Comparison of ENCODE assay signal across 10 mouse cellular contexts in the genomic region with DNA sequence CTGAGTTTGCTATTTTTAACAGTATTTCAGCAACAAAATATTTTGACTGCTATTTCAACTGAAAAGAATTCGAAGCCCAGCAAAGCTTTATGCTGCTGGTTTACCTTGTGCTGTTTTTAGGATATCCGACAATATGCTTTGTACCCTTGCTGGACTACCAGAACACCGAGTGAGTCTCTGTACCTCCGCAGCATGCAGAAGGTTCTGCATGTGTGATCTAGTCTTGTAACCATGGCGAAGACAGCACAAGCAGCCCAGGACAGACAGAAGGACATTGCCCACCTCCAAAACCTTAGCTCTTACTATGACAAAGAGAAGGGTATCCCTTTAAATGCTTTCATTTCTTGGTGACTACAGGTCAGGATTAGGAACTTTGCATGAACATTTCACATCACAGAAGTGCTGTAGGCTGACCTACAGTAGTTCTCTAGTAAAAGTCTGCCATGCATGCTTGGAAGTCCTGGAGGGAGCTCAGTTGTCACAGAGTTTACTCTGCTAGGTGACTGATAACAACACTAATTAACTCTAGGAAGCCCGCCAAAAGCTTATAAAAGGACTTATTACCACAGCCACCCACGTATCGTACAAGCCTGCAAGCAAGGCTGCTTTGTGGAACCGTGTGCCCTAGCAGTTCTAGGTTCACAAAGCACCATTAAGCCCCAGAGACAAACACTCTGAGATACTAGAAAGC. TPM values are rescaled to one million over a fixed set of nuclear protein-coding genes. Genes with fewer than 3 reads are reported as not detected.
DNase-seq lines count a peak whose midpoint lies in the region; ATAC-seq lines count a peak whose summit lies in the region.
"Had no signal": no experiment of that assay in that cellular context is flagged by ENCODE, and none has a peak within 500 bp of the region (broad histone marks: within the 10 kb centered on the region; RNA-seq: fewer than 3 reads in every experiment).

No protein-coding gene starts in this region.

- no peaks in the 10 kb centered on the region for H3K27me3 ChIP-seq in liver, embryonic 11.5 days (replicated peaks; ENCODE audit: control insufficient read depth, insufficient read depth, low read length)
- no peaks in the 10 kb centered on the region for H3K27me3 ChIP-seq in heart, embryonic 16.5 days (ENCODE audit: control insufficient read depth, insufficient read depth, low read length)
- H3K27me3 ChIP-seq in midbrain, embryonic 15.5 days (replicated peaks), result no peaks in the 10 kb centered on the region
- H3K27me3 ChIP-seq: embryonic facial prominence, embryonic 15.5 days had no signal

- H3K4me3 ChIP-seq in liver, embryonic 11.5 days (ENCODE audit: low read depth, low read length), result peak overlapping the region; percentile 24
- H3K4me3 ChIP-seq in heart, embryonic 16.5 days (ENCODE audit: low read length), result peak overlapping the region; percentile 29
- H3K4me3 ChIP-seq in macrophage (ENCODE audit: inconsistent target), result peak overlapping the region; percentile 48
- no peak overlapping the region for H3K4me3 ChIP-seq in midbrain, embryonic 15.5 days
- H3K4me3 ChIP-seq: embryonic facial prominence, embryonic 15.5 days had no signal

- 68% methylated on average over 9 of the region's 9 CpGs for WGBS in liver, embryonic 11.5 days
- WGBS in heart, embryonic 16.5 days, result 46% methylated on average over 9 of the region's 9 CpGs
- WGBS in macrophage (ENCODE audit: missing documents), result 79% methylated on average over 9 of the region's 9 CpGs
- 79% methylated on average over 9 of the region's 9 CpGs for WGBS in midbrain, embryonic 15.5 days

- no peaks in the 10 kb centered on the region for H3K9me3 ChIP-seq in liver, embryonic 11.5 days (ENCODE audit: control insufficient read depth, low read length)
- H3K9me3 ChIP-seq in heart, embryonic 16.5 days (replicated peaks; ENCODE audit: control insufficient read depth, low read length), result no peaks in the 10 kb centered on the region
- no peaks in the 10 kb centered on the region for H3K9me3 ChIP-seq in midbrain, embryonic 15.5 days
- H3K9me3 ChIP-seq: embryonic facial prominence, embryonic 15.5 days had no signal

- intact Hi-C loops in left cerebral cortex, postnatal 25 days (cut with DNase I), result no loop called here

- H3K9ac ChIP-seq in liver, embryonic 11.5 days (ENCODE audit: low read depth, low read length), result peak overlapping the region; percentile 25; the same call in 1 of the 2 replicates
- H3K9ac ChIP-seq in heart, embryonic 16.5 days (ENCODE audit: low read length), result peak overlapping the region; percentile 30
- H3K9ac ChIP-seq in midbrain, embryonic 15.5 days, result no peak overlapping the region
- H3K9ac ChIP-seq: embryonic facial prominence, embryonic 15.5 days had no signal

- H3K36me3 ChIP-seq in liver, embryonic 11.5 days (ENCODE audit: control insufficient read depth, insufficient read depth, low read length), result no peaks in the 10 kb centered on the region
- H3K36me3 ChIP-seq in heart, embryonic 16.5 days (ENCODE audit: control insufficient read depth, insufficient read depth), result no peaks in the 10 kb centered on the region
- no peaks in the 10 kb centered on the region for H3K36me3 ChIP-seq in macrophage (ENCODE audit: inconsistent target)
- H3K36me3 ChIP-seq in midbrain, embryonic 15.5 days (replicated peaks), result no peaks in the 10 kb centered on the region
- H3K36me3 ChIP-seq: embryonic facial prominence, embryonic 15.5 days had no signal

- peak; percentile 37; the same call in 1 of the 2 replicates for ATAC-seq in liver, embryonic 11.5 days (replicated peaks; ENCODE audit: low FRiP score)
- peak; percentile 39; the same call in 1 of the 2 replicates for ATAC-seq in heart, embryonic 16.5 days (replicated peaks; ENCODE audit: extremely low read depth, insufficient read depth, low FRiP score)
- no peak for ATAC-seq in midbrain, embryonic 15.5 days (replicated peaks)

- DNase-seq in liver, embryonic 11.5 days (ENCODE audit: low spot score), result no peak
- DNase-seq in liver (no peak), adipocyte (ENCODE audit: low spot score) (no peak)
- DNase-seq in brain, adult 2 months (ENCODE audit: low read depth, low spot score), result peak; percentile 59
- DNase-seq in left cerebral cortex, postnatal 25 days (ENCODE audit: low spot score in 2 of 2), result no peak

- no peak overlapping the region for H3K27ac ChIP-seq in liver, embryonic 11.5 days (ENCODE audit: low read depth, low read length)
- H3K27ac ChIP-seq in heart, embryonic 16.5 days (ENCODE audit: low read length), result peak overlapping the region; percentile 75
- H3K27ac ChIP-seq in macrophage, result peak overlapping the region; percentile 80
- no peak overlapping the region for H3K27ac ChIP-seq in midbrain, embryonic 15.5 days
- H3K27ac ChIP-seq: embryonic facial prominence, embryonic 15.5 days had no signal

- H3K79me2 ChIP-seq in macrophage (ENCODE audit: inconsistent target), result peaks cover 75% of the 10 kb centered on the region

- H3K4me1 ChIP-seq in liver, embryonic 11.5 days (replicated peaks; ENCODE audit: control insufficient read depth, insufficient read depth, low read length), result peaks cover 38% of the 10 kb centered on the region
- H3K4me1 ChIP-seq in heart, embryonic 16.5 days (ENCODE audit: control insufficient read depth, insufficient read depth, low read length), result peaks cover 38% of the 10 kb centered on the region
- H3K4me1 ChIP-seq in midbrain, embryonic 15.5 days, result peaks cover 5% of the 10 kb centered on the region; the same call in 1 of the 2 replicates
- H3K4me1 ChIP-seq: embryonic facial prominence, embryonic 15.5 days had no signal

- peak overlapping the region; percentile 15 for H3K4me2 ChIP-seq in liver, embryonic 11.5 days
- peak overlapping the region; percentile 41 for H3K4me2 ChIP-seq in heart, embryonic 16.5 days (ENCODE audit: low read depth, low read length)
- no peak overlapping the region for H3K4me2 ChIP-seq in midbrain, embryonic 15.5 days
- H3K4me2 ChIP-seq: embryonic facial prominence, embryonic 15.5 days had no signal

RNA-seq across cellular contexts. Expression of gene Gpr183, which starts 1.6 kb away (rescaled TPM):
- 3.2 and 3.9 TPM in 2 replicates for polyA plus RNA-seq in liver, embryonic 11.5 days (2014; fragmentation: Nextera tagmentation; extraction: Ambion mirVana)
- polyA plus RNA-seq in heart, embryonic 16.5 days (2015; fragmentation: Nextera tagmentation; extraction: Ambion mirVana), result 2.4 and 3.6 TPM in 2 replicates
- total RNA-seq in macrophage (2018; cell fraction: chromatin; rRNA removed), result 1 to 10 TPM in 13 of 26 experiments, under 1 TPM in 10, not detected in 3; 0.39 to 6.8 (median 1.9) TPM
- total RNA-seq in macrophage (2018; cell fraction: cytosol; rRNA removed), result 10 to 100 TPM in 1 of 26 experiments, 1 to 10 TPM in 19, under 1 TPM in 6; 0.40 to 10.8 (median 3.0) TPM
- 10 to 100 TPM in 1 of 26 experiments, 1 to 10 TPM in 19, under 1 TPM in 6; 0.17 to 27.4 (median 2.0) TPM for total RNA-seq in macrophage (2018; cell fraction: nucleus; rRNA removed)
- 2.6 to 26.1 TPM (median 8.0 TPM) in 3 replicates for polyA plus RNA-seq in macrophage (2018)
- total RNA-seq in left cerebral cortex, postnatal 25 days (2021), result 1 to 10 TPM in 1 of 2 experiments, under 1 TPM in 1; 0.96 to 1.7 TPM
- 1.0 and 1.1 TPM in 2 replicates for polyA plus RNA-seq in midbrain, embryonic 15.5 days (2015; fragmentation: Nextera tagmentation; extraction: Ambion mirVana)

RNA-seq across cellular contexts. Expression of gene Gpr18, which starts 47.8 kb away (rescaled TPM):
- polyA plus RNA-seq in liver, embryonic 11.5 days (2014; fragmentation: Nextera tagmentation; extraction: Ambion mirVana), result not detected in 2 replicates
- polyA plus RNA-seq in heart, embryonic 16.5 days (2015; fragmentation: Nextera tagmentation; extraction: Ambion mirVana), result 0.22 and 1.00 TPM in 2 replicates
- total RNA-seq in macrophage (2018; cell fraction: chromatin; rRNA removed), result 1 to 10 TPM in 6 of 26 experiments, under 1 TPM in 8, not detected in 12; 0.33 to 5.1 (median 0.94) TPM
- 10 to 100 TPM in 1 of 26 experiments, 1 to 10 TPM in 14, under 1 TPM in 11; 0.12 to 14.1 (median 2.8) TPM for total RNA-seq in macrophage (2018; cell fraction: cytosol; rRNA removed)
- 10 to 100 TPM in 1 of 26 experiments, 1 to 10 TPM in 14, under 1 TPM in 1, not detected in 10; 0.44 to 13.9 (median 3.5) TPM for total RNA-seq in macrophage (2018; cell fraction: nucleus; rRNA removed)
- polyA plus RNA-seq in macrophage (2018), result 0.20 to 0.28 TPM (median 0.22 TPM) in 3 replicates
- not detected for total RNA-seq in left cerebral cortex, postnatal 25 days (2021)
- 0.18 TPM in 1 of 2 replicates, not detected in the other for polyA plus RNA-seq in midbrain, embryonic 15.5 days (2015; fragmentation: Nextera tagmentation; extraction: Ambion mirVana)
- total RNA-seq: left cerebral cortex, postnatal 36 days had no signal

Comparison
In these comparisons a context has a peak if more than half of its experiments do, and no peak if none do; other contexts are left out.
1. H3K27ac ChIP-seq: peak in heart, embryonic 16.5 days (single experiment) and macrophage (single experiment); none in liver, embryonic 11.5 days (single experiment) and midbrain, embryonic 15.5 days (single experiment).